Comparison of ENCODE assay signal across 10 mouse cellular contexts in genomic region chr1:179502565-179502964, GRCm38 (mm10). TPM values are rescaled to one million over a fixed set of nuclear protein-coding genes. Genes with fewer than 3 reads are reported as not detected.
DNase-seq lines count a peak whose midpoint lies in the region; ATAC-seq lines count a peak whose summit lies in the region.
"Had no signal": no experiment of that assay in that cellular context is flagged by ENCODE, and none has a peak within 500 bp of the region (broad histone marks: within the 10 kb centered on the region; RNA-seq: fewer than 3 reads in every experiment).

No protein-coding gene starts in this region.

- no peaks in the 10 kb centered on the region for H3K27me3 ChIP-seq in forebrain, embryonic 14.5 days (replicated peaks; ENCODE audit: control insufficient read depth, insufficient read depth, low read length)
- no peaks in the 10 kb centered on the region for H3K27me3 ChIP-seq in forebrain, embryonic 12.5 days
- H3K27me3 ChIP-seq in midbrain, embryonic 13.5 days, result no peaks in the 10 kb centered on the region
- H3K27me3 ChIP-seq: liver, embryonic 13.5 days had no signal

- peak; percentile 56 for DNase-seq in forebrain, embryonic 14.5 days (ENCODE audit: low spot score)
- peak; percentile 13 for DNase-seq in lung, postnatal 25 days (ENCODE audit: low spot score)
- no peak for DNase-seq in lung, postnatal 4 days
- peak; percentile 56 for DNase-seq in adipocyte (ENCODE audit: low spot score)
- no peak for DNase-seq in left cerebral cortex, postnatal 4 days
- DNase-seq: liver, embryonic 13.5 days had no signal

- no peak overlapping the region for H3K4me3 ChIP-seq in forebrain, embryonic 14.5 days (ENCODE audit: low read depth, low read length)
- H3K4me3 ChIP-seq in forebrain, embryonic 12.5 days (replicated peaks), result no peak overlapping the region
- H3K4me3 ChIP-seq in midbrain, embryonic 13.5 days (replicated peaks), result no peak overlapping the region
- H3K4me3 ChIP-seq: erythroblast, embryonic 14.5 days; liver, embryonic 13.5 days had no signal

- no peaks in the 10 kb centered on the region for H3K36me3 ChIP-seq in forebrain, embryonic 14.5 days (ENCODE audit: control insufficient read depth, insufficient read depth, low read length)
- no peaks in the 10 kb centered on the region for H3K36me3 ChIP-seq in forebrain, embryonic 12.5 days (replicated peaks)
- H3K36me3 ChIP-seq in midbrain, embryonic 13.5 days, result no peaks in the 10 kb centered on the region
- H3K36me3 ChIP-seq: liver, embryonic 13.5 days had no signal

- H3K4me1 ChIP-seq in forebrain, embryonic 14.5 days (ENCODE audit: control insufficient read depth, insufficient read depth, low read length), result no peaks in the 10 kb centered on the region
- no peaks in the 10 kb centered on the region for H3K4me1 ChIP-seq in forebrain, embryonic 12.5 days
- no peaks in the 10 kb centered on the region for H3K4me1 ChIP-seq in midbrain, embryonic 13.5 days (replicated peaks)
- H3K4me1 ChIP-seq: liver, embryonic 13.5 days had no signal

- no peak overlapping the region for H3K4me2 ChIP-seq in forebrain, embryonic 14.5 days (ENCODE audit: low read length)
- H3K4me2 ChIP-seq in forebrain, embryonic 12.5 days, result no peak overlapping the region
- H3K4me2 ChIP-seq in midbrain, embryonic 13.5 days (replicated peaks), result no peak overlapping the region
- H3K4me2 ChIP-seq: liver, embryonic 13.5 days had no signal

- H3K27ac ChIP-seq in forebrain, embryonic 14.5 days (ENCODE audit: low read depth, low read length), result no peak overlapping the region
- no peak overlapping the region for H3K27ac ChIP-seq in forebrain, embryonic 12.5 days
- no peak overlapping the region for H3K27ac ChIP-seq in midbrain, embryonic 13.5 days
- H3K27ac ChIP-seq: liver, embryonic 13.5 days had no signal

- ATAC-seq in forebrain, embryonic 14.5 days, result no peak
- ATAC-seq in forebrain, embryonic 12.5 days (ENCODE audit: low FRiP score), result no peak
- ATAC-seq in neutrophil, adult 5-6 weeks (ENCODE audit: extremely low read depth, insufficient number of reproducible peaks, low FRiP score, poor library complexity, severe bottlenecking), result peak; percentile 55; the same call in 1 of the 2 replicates
- no peak for ATAC-seq in midbrain, embryonic 13.5 days

- 22% methylated on average over 3 of the region's 3 CpGs for WGBS in forebrain, embryonic 14.5 days
- WGBS in forebrain, embryonic 12.5 days, result 26% methylated on average over 3 of the region's 3 CpGs
- 24% methylated on average over 3 of the region's 3 CpGs for WGBS in midbrain, embryonic 13.5 days

- intact Hi-C loops in left cerebral cortex, postnatal 4 days (cut with DNase I), result loop anchor here (5.0 to 10.0 kb wide), 2 partner anchors 162 to 235 kb away; partner anchors contain the start of gene Sccpdh

- no peak overlapping the region for H3K9ac ChIP-seq in forebrain, embryonic 14.5 days (ENCODE audit: low read length)
- H3K9ac ChIP-seq in forebrain, embryonic 12.5 days, result no peak overlapping the region
- no peak overlapping the region for H3K9ac ChIP-seq in midbrain, embryonic 13.5 days (replicated peaks)
- H3K9ac ChIP-seq: liver, embryonic 13.5 days had no signal

- H3K9me3 ChIP-seq in forebrain, embryonic 14.5 days (replicated peaks; ENCODE audit: control insufficient read depth, low read length), result no peaks in the 10 kb centered on the region
- no peaks in the 10 kb centered on the region for H3K9me3 ChIP-seq in forebrain, embryonic 12.5 days
- H3K9me3 ChIP-seq in midbrain, embryonic 13.5 days, result no peaks in the 10 kb centered on the region
- H3K9me3 ChIP-seq: liver, embryonic 13.5 days had no signal

RNA-seq across cellular contexts. Expression of gene Smyd3, which starts 15.3 kb away (rescaled TPM):
- 18.2 and 26.1 TPM in 2 replicates for polyA plus RNA-seq in forebrain, embryonic 14.5 days (2014; fragmentation: Nextera tagmentation; extraction: Ambion mirVana)
- 13.5 and 15.8 TPM in 2 replicates for polyA plus RNA-seq in forebrain, embryonic 12.5 days (2016; fragmentation: Nextera tagmentation; extraction: Ambion mirVana)
- 24.8 and 25.5 TPM in 2 replicates for total RNA-seq in neutrophil, adult 5-6 weeks (2017)
- 10 to 100 TPM; 34.0 to 39.8 TPM for total RNA-seq in left cerebral cortex, postnatal 4 days (2021)
- polyA plus RNA-seq in midbrain, embryonic 13.5 days (2015; fragmentation: Nextera tagmentation; extraction: Ambion mirVana), result 14.5 and 17.5 TPM in 2 replicates

RNA-seq across cellular contexts. Expression of gene Tfb2m, which starts 43.5 kb away (rescaled TPM):
- polyA plus RNA-seq in forebrain, embryonic 14.5 days (2014; fragmentation: Nextera tagmentation; extraction: Ambion mirVana), result 37.2 and 45.7 TPM in 2 replicates
- polyA plus RNA-seq in forebrain, embryonic 12.5 days (2016; fragmentation: Nextera tagmentation; extraction: Ambion mirVana), result 33.6 and 33.7 TPM in 2 replicates
- total RNA-seq in neutrophil, adult 5-6 weeks (2017), result 26.4 and 38.4 TPM in 2 replicates
- 10 to 100 TPM; 28.1 to 28.2 TPM for total RNA-seq in left cerebral cortex, postnatal 4 days (2021)
- 30.2 and 31.5 TPM in 2 replicates for polyA plus RNA-seq in midbrain, embryonic 13.5 days (2015; fragmentation: Nextera tagmentation; extraction: Ambion mirVana)

RNA-seq across cellular contexts. Expression of gene Cnst, which starts 43.6 kb away (rescaled TPM):
- 23.3 and 28.1 TPM in 2 replicates for polyA plus RNA-seq in forebrain, embryonic 14.5 days (2014; fragmentation: Nextera tagmentation; extraction: Ambion mirVana)
- polyA plus RNA-seq in forebrain, embryonic 12.5 days (2016; fragmentation: Nextera tagmentation; extraction: Ambion mirVana), result 26.9 and 29.0 TPM in 2 replicates
- total RNA-seq in neutrophil, adult 5-6 weeks (2017), result 39.8 and 49.5 TPM in 2 replicates
- 10 to 100 TPM; 26.3 to 28.9 TPM for total RNA-seq in left cerebral cortex, postnatal 4 days (2021)
- 27.9 and 28.2 TPM in 2 replicates for polyA plus RNA-seq in midbrain, embryonic 13.5 days (2015; fragmentation: Nextera tagmentation; extraction: Ambion mirVana)

Comparison
In these comparisons a context has a peak if more than half of its experiments do, and no peak if none do; other contexts are left out.
1. DNase-seq: peak in forebrain, embryonic 14.5 days (single experiment), lung, postnatal 25 days (single experiment) and adipocyte (single experiment); none in lung, postnatal 4 days (0 of 2) and left cerebral cortex, postnatal 4 days (single experiment).